Mouse (Mus musculus) midbrain, embryonic 14.5 days (tissue): ENCODE results near the gene Camk1. TPM values are rescaled to one million over a fixed set of nuclear protein-coding genes. Genes with fewer than 3 reads are reported as not detected.

Experiments used
- ATAC-seq: fragments of 200-750 bp; cut with Nextera tagmentation; 2 replicates; pipeline ENCODE4 v1.8.0; 2017; ENCODE audit warnings: moderate number of reproducible peaks, moderate library complexity; ENCODE audit not compliant: low FRiP score, low TSS enrichment
- DNase-seq: peaks from one replicate; pipeline ENCODE4 v3.0.0-alpha.2; 2015
- H3K27ac ChIP-seq: fragments of 300-500 bp; sonication (generic); replicated peaks from 2 replicates; pipeline ENCODE4 v1.5.1; 2014; ENCODE audit warnings: mild to moderate bottlenecking, low read depth, low read length, moderate library complexity
- H3K27me3 ChIP-seq: fragments of 300-500 bp; sonication (generic); 2 replicates; pipeline ENCODE4 v1.6.1; 2014; ENCODE audit warnings: low read length, control low read depth, mixed read lengths; ENCODE audit not compliant: control insufficient read depth, insufficient read depth
- H3K36me3 ChIP-seq: fragments of 300-500 bp; sonication (generic); 2 replicates; pipeline ENCODE4 v1.6.1; 2014; ENCODE audit warnings: low read length, control low read depth; ENCODE audit not compliant: control insufficient read depth, insufficient read depth
- H3K4me1 ChIP-seq: fragments of 300-500 bp; sonication (generic); 2 replicates; pipeline ENCODE4 v1.6.1; 2014; ENCODE audit warnings: mild to moderate bottlenecking, antibody characterized with exemption, low read length, control low read depth; ENCODE audit not compliant: control insufficient read depth, insufficient read depth
- H3K4me2 ChIP-seq: fragments of 300-500 bp; sonication (generic); 2 replicates; pipeline ENCODE4 v1.6.1; 2014; ENCODE audit warnings: mild to moderate bottlenecking, low read length, moderate library complexity
- H3K4me3 ChIP-seq: fragments of 300-500 bp; sonication (generic); replicated peaks from 2 replicates; pipeline ENCODE4 v1.5.1; 2014; ENCODE audit warnings: low read depth, low read length
- H3K9ac ChIP-seq: fragments of 300-500 bp; sonication (generic); replicated peaks from 2 replicates; pipeline ENCODE4 v1.6.1; 2014; ENCODE audit warnings: mild to moderate bottlenecking, low read length, moderate library complexity
- H3K9me3 ChIP-seq: fragments of 300-500 bp; sonication (generic); 2 replicates; pipeline ENCODE4 v1.6.1; 2016; ENCODE audit warnings: low read length, control low read depth, mixed read lengths; ENCODE audit not compliant: control insufficient read depth
- WGBS: fragments of 180-500 bp; shearing (Covaris S2); extraction: QIAGEN DNeasy Blood & Tissue Kit; methylation state at CpG from one replicate; pipeline ENCODE4 v1.1.7; 2014; 5-methylcytosine and 5-hydroxymethylcytosine counted together
- polyA plus RNA-seq: library from polyadenylated mRNA; unstranded; fragments of >200 nt; fragmentation: Nextera tagmentation; extraction: Ambion mirVana; gene quantifications from 2 replicates; pipeline ENCODE4 v1.2.1, GENCODE M21; 2014

Camk1 gene
- polyA plus RNA-seq, 1 experiment from 2014 or later = 101 TPM

DNA sequence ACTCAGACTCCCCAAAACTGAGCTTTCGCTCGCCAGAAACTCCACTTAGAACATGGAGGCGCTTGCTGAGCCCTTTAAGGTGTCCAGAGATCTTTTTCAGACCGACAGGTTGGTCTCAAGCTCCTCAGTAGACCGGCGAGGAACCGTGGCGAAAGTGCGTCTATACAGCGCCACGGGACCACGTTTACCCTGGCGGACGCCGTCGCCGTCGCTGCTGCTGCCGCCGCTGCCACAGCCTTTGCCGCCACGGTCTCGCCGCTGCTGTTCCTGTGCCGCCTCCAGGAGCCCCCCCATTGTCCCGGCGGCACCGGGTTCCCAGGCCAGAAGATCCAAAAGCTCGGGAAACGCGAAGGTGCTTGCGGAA, 36.8 kb downstream of the Camk1 start, which contains the start of gene Brpf1:
Gene Brpf1, plus strand, starts transcription at position 152 of the 364 bp plus-strand sequence.
- H3K9me3 ChIP-seq = no peaks in the 10 kb centered on the region
- under 1% methylated on average over 32 of the region's 32 CpGs for WGBS
- H3K27ac ChIP-seq = peak within 1 kb of the TSS; percentile 98
- no peaks in the 10 kb centered on the region for H3K27me3 ChIP-seq
- ATAC-seq (peak; percentile 70), DNase-seq (no peak)
- H3K4me1 ChIP-seq = peaks cover 11% of the 10 kb centered on the region
- H3K9ac ChIP-seq = peak within 1 kb of the TSS; percentile 92
- peak within 1 kb of the TSS; percentile 96 for H3K4me3 ChIP-seq
- H3K4me2 ChIP-seq = peak within 1 kb of the TSS; percentile 98
- H3K36me3 ChIP-seq = peaks cover 15% of the 10 kb centered on the region

DNA sequence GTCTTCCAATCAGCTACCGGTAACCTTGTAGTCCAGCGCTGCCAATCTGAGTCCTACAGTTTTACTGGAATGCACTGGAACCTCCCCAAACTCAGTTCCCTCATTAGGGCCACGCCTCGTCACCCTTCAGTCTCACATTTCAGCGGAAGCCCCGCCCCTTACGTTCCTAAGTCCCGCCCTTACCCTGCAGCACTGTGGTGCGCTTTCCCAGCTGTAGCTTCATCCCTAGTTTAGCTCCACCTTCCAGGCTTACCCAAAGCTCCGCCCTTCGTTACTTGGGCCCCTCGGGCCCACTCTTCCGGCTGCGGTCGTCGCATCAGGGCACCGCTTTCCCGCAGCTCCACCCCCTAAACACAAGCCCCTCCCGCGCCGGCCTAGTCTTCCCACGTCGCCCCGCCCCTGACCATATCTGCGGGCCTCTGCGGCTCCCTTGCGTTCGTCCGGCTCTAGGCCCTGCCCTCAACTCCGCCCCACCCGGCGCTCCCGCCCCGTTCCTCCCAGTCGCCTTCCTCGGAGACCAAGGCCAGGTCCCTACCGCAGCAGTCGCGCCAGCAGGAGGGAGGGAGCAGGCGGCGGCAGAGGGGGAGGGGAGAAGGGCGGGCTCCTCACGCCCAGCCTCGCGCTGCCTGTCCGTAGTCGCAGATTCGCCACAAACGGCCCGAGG, 37.3 kb downstream of the Camk1 start:
- Histone ChIP-seq H3K9ac (peak overlapping the region; percentile 92), H3K4me3 (peak overlapping the region; percentile 96), H3K27me3 (no peaks in the 10 kb centered on the region), H3K36me3 (peaks cover 15% of the 10 kb centered on the region), H3K27ac (peak overlapping the region; percentile 98), H3K4me2 (peak overlapping the region; percentile 98), H3K9me3 (no peaks in the 10 kb centered on the region), H3K4me1 (peaks cover 11% of the 10 kb centered on the region)
- WGBS = under 1% methylated on average over 49 of the region's 50 CpGs
- DNase-seq (peak; percentile 98), ATAC-seq (peak; percentile 96)

DNA sequence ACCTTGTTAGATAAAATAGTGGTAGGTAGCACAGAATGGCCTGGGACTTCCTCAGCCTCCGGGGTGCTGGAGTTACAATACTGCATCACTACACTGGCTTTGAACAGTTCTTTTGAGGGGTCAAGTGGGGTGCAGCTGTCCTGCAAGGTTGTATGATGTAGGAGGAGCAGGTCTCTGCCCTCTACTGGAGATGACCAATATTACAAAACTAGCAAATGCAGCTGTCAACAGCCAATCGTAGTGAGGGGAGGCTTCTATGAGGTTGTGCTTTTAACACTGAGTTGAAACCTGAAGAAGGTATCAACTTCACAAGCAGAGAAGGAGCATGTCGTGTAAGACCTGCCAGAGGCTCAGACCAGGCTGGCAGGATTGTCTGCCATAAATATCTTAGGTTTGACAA, 41.5 kb downstream of the Camk1 start:
- no peak for ATAC-seq
- peak; percentile 62 for DNase-seq
- Histone ChIP-seq H3K36me3 (no peaks in the 10 kb centered on the region), H3K27ac (no peak overlapping the region), H3K4me2 (no peak overlapping the region), H3K9me3 (no peaks in the 10 kb centered on the region), H3K27me3 (no peaks in the 10 kb centered on the region), H3K4me3 (no peak overlapping the region), H3K9ac (no peak overlapping the region), H3K4me1 (no peaks in the 10 kb centered on the region)
- 28% methylated on average over 3 of the region's 3 CpGs for WGBS

DNA sequence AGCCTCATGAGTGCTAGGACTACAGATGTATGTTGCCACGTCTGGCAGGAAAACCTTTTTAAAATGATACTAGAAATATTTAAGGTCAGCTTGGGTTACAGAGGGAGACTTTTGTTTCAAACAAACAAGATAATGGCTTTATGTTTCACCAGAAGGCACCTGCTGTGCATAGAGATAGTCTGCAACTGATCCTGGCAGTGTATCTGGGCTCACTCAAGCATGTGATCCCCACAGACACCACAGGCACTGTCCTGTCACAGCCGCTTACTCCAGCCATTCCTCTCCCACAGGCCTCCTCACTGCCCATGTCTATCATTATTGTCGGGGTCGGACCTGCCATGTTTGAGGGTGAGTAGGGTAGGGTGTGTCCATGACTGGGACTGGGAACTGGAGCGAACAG, 42.4 kb downstream of the Camk1 start:
- Histone ChIP-seq H3K9me3 (no peaks in the 10 kb centered on the region), H3K4me2 (no peak overlapping the region), H3K27ac (no peak overlapping the region), H3K4me1 (no peaks in the 10 kb centered on the region), H3K9ac (no peak overlapping the region), H3K4me3 (no peak overlapping the region), H3K36me3 (no peaks in the 10 kb centered on the region), H3K27me3 (no peaks in the 10 kb centered on the region)
- DNase-seq = no peak
- ATAC-seq = no peak
- 81% methylated on average over 5 of the region's 5 CpGs for WGBS

DNA sequence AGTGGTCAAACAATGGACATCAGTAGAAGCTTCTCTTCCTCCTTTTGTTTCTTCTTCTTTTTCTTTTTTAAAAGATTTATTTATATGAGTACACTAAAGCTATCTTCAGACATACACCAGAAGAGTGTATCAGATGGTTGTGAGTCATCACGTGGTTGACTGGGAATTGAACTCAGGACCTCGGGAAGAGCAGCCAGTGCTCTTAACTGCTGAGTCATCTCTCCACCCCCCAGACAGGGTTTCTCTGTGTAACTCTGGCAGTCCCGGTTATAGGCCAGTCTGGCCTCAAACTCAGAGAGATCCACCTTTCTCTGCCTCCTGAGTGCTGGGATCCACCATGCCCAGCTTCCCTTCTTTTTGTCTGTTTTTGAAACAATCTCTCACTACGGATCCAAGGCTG, 47.1 kb downstream of the Camk1 start:
- Histone ChIP-seq H3K4me1 (no peaks in the 10 kb centered on the region), H3K9ac (no peak overlapping the region), H3K9me3 (no peaks in the 10 kb centered on the region), H3K4me2 (no peak overlapping the region), H3K27me3 (no peaks in the 10 kb centered on the region), H3K4me3 (no peak overlapping the region), H3K36me3 (no peaks in the 10 kb centered on the region), H3K27ac (no peak overlapping the region)
- ATAC-seq (no peak), DNase-seq (no peak)
- WGBS = 78% methylated on average over 4 of the region's 4 CpGs

DNA sequence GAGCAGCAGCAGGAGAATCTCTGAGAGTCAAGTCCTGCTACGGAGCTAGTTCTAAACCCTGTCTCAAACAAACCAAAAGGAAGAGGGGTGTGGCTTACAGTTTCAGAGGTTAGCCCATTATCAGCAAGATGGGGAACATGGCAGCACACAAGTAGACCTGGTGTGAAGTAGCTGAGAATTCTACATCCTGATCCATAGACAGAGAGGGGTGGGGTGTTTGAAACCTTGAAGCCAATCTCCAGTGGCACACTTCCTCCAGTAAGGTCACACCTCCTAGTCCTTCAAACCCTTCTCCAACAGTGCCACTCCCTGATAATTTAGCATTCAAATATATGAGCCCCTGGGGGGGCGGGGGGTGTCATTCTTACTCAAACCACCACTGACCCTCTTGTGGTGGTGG, 47.7 kb downstream of the Camk1 start:
- WGBS = 86% methylated on average over 2 of the region's 2 CpGs
- H3K4me2 ChIP-seq = no peak overlapping the region
- no peak overlapping the region for H3K27ac ChIP-seq
- H3K4me3 ChIP-seq = no peak overlapping the region
- no peaks in the 10 kb centered on the region for H3K36me3 ChIP-seq
- no peak for ATAC-seq
- no peaks in the 10 kb centered on the region for H3K9me3 ChIP-seq
- no peak for DNase-seq
- H3K9ac ChIP-seq = no peak overlapping the region
- no peaks in the 10 kb centered on the region for H3K4me1 ChIP-seq
- H3K27me3 ChIP-seq = no peaks in the 10 kb centered on the region

DNA sequence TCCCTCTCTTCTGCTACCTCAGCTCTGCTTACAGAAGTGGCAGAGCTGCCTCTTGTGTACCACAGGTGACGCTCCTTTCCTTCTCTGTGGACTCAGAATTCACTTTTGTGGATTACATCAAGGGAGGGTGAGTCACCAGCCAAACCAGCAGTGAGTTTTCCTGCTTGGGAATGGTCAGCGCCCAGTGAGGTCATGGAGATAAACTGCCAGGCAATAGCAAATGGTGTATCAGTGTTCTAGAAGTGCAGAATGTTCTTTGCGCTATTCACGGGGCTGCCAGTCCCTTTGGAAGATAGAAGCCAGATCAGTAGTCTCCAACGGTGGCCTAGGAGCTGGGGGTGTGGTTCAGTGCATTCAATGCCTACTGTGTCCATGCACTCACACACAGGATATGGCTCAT, 50.8 kb downstream of the Camk1 start:
- no peaks in the 10 kb centered on the region for H3K9me3 ChIP-seq
- no peak overlapping the region for H3K4me2 ChIP-seq
- 76% methylated on average over 5 of the region's 5 CpGs for WGBS
- no peak for DNase-seq
- H3K9ac ChIP-seq = no peak overlapping the region
- H3K4me3 ChIP-seq = no peak overlapping the region
- no peaks in the 10 kb centered on the region for H3K4me1 ChIP-seq
- H3K27ac ChIP-seq = no peak overlapping the region
- H3K36me3 ChIP-seq = no peaks in the 10 kb centered on the region
- H3K27me3 ChIP-seq = no peaks in the 10 kb centered on the region
- no peak for ATAC-seq

DNA sequence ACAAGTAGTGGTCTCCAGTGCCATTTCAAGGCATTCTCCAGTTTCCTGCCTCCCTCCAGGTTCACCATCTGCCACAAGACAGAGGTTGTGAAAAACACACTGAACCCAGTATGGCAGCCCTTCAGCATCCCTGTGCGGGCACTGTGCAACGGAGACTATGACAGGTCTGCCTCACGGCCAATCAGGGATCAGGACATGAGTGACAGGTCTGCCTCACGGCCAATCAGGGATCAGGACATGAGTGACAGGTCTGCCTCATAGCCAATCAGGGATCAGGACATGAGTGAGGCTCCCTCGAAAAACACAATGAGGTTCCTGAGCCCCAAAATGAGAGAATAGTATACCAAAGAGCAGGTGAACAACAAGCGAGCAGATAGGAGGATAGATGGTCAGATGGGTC, 53.4 kb downstream of the Camk1 start:
- no peak overlapping the region for H3K27ac ChIP-seq
- no peak overlapping the region for H3K4me2 ChIP-seq
- H3K36me3 ChIP-seq = no peaks in the 10 kb centered on the region
- DNase-seq = no peak
- no peaks in the 10 kb centered on the region for H3K9me3 ChIP-seq
- 76% methylated on average over 6 of the region's 6 CpGs for WGBS
- H3K4me1 ChIP-seq = no peaks in the 10 kb centered on the region
- no peak overlapping the region for H3K4me3 ChIP-seq
- H3K27me3 ChIP-seq = no peaks in the 10 kb centered on the region
- no peak overlapping the region for H3K9ac ChIP-seq
- ATAC-seq = no peak

DNA sequence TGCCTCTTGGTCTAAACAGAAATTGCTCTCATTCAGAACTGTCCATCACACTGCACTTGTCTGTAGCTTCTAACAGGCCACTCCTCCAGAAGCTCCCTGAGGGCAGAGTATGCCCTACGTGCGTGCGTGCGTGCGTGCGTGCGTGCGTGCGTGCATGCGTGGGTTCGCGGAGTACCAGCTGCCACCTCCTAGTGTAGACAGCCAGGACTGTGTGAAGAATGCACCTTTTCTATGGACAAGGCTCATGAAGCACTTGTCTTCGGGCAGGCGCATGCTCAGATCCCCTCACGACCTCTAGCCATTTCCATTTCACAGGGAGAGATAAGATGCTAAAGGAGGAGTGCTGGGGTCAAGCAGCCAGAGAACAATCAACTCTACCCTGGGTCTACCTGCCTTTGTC, 54.4 kb downstream of the Camk1 start:
- ATAC-seq (no peak), DNase-seq (no peak)
- Histone ChIP-seq H3K4me3 (no peak overlapping the region), H3K9me3 (no peaks in the 10 kb centered on the region), H3K9ac (no peak overlapping the region), H3K27me3 (0 out of 2 replicates have a peak, but pooled peaks cover 3% of the 10 kb centered on the region), H3K36me3 (no peaks in the 10 kb centered on the region), H3K4me1 (no peaks in the 10 kb centered on the region), H3K27ac (no peak overlapping the region), H3K4me2 (no peak overlapping the region)
- 91% methylated on average over 15 of the region's 15 CpGs for WGBS
